Mouse (Mus musculus) liver, adult 2 months (tissue): ENCODE data around the gene Appl2. TPM values are rescaled to one million over a fixed set of nuclear protein-coding genes. Genes with fewer than 3 reads are reported as not detected.

Experiments
- DNase-seq: peaks from one replicate; pipeline ENCODE4 v3.0.0-alpha.2; 2011; ENCODE audit warnings: low read depth, low spot score; ENCODE audit errors: extremely low read depth
- H3K27ac ChIP-seq: fragments of 200-500 bp; replicated peaks from 2 replicates; pipeline ENCODE4 v1.5.1; 2012; ENCODE audit warnings: low read depth, mild to moderate bottlenecking, control low read depth, inconsistent platforms, low read length; ENCODE audit not compliant: insufficient read depth
- H3K27me3 ChIP-seq: fragments of 200-500 bp; 2 replicates; pipeline ENCODE4 v1.6.1; 2012; ENCODE audit warnings: mild to moderate bottlenecking, moderate library complexity, low read length, inconsistent platforms; ENCODE audit not compliant: control insufficient read depth, insufficient read depth
- H3K36me3 ChIP-seq: fragments of 200-500 bp; 2 replicates; pipeline ENCODE4 v1.6.1; 2012; ENCODE audit warnings: low read length, inconsistent platforms; ENCODE audit not compliant: control insufficient read depth, insufficient read depth
- H3K4me1 ChIP-seq: fragments of 200-500 bp; 2 replicates; pipeline ENCODE4 v1.6.1; 2011; ENCODE audit warnings: low read length; ENCODE audit not compliant: control insufficient read depth, insufficient read depth
- H3K4me3 ChIP-seq: fragments of 200-500 bp; 2 replicates; pipeline ENCODE4 v1.5.1; 2011; ENCODE audit warnings: low read depth, mild to moderate bottlenecking, control low read depth, low read length, moderate library complexity; ENCODE audit not compliant: insufficient read depth
- H3K79me2 ChIP-seq: fragments of 200-500 bp; 2 replicates; pipeline ENCODE4 v1.6.1; 2012; ENCODE audit warnings: inconsistent platforms, mild to moderate bottlenecking, low read length, moderate library complexity; ENCODE audit not compliant: control insufficient read depth, insufficient read depth
- H3K9ac ChIP-seq: fragments of 200-500 bp; 2 replicates; pipeline ENCODE4 v1.6.1; 2012; ENCODE audit warnings: low read depth, mild to moderate bottlenecking, control low read depth, inconsistent platforms, low read length
- CTCF ChIP-seq: fragments of 200-500 bp; IDR thresholded peaks from 2 replicates; pipeline ENCODE4 v1.5.1; 2011; ENCODE audit warnings: low read depth, low read length, control low read depth
- POLR2A ChIP-seq: fragments of 200-500 bp; IDR thresholded peaks from 2 replicates; pipeline ENCODE4 v1.6.1; 2011; ENCODE audit warnings: low read length, control low read depth; ENCODE audit not compliant: insufficient read depth; ENCODE audit errors: extremely low read depth
- WGBS: fragments of 180-500 bp; shearing (Covaris S2); methylation state at CpG from one replicate; pipeline ENCODE4 v1.1.7; 2018; 5-methylcytosine and 5-hydroxymethylcytosine counted together
- polyA plus RNA-seq: library from polyadenylated mRNA; depleted of rRNA; stranded (reverse); fragments of >200 nt; gene quantifications from 2 replicates; pipeline ENCODE4 v1.2.3, GENCODE M21; 2012; rRNA removed
- total RNA-seq: library from RNA; depleted of rRNA; stranded (reverse); fragments of >200 nt; gene quantifications from 2 replicates; pipeline ENCODE4 v1.2.3, GENCODE M21; 2014; rRNA removed

Appl2 gene
- total and polyA plus RNA-seq, 2 experiments, result 18.1 to 28.9 TPM

- 96% methylated on average over 5 of the region's 5 CpGs for WGBS
Observed at GRCm38 (mm10) chr10:83594526-83594925, 54.0 kb downstream of the Appl2 start.

GRCm38 (mm10) chr10:83592616-83593015, 55.9 kb downstream of the Appl2 start:
- Histone ChIP-seq H3K36me3 (peaks cover 58% of the 10 kb centered on the region), H3K27ac (no peak overlapping the region), H3K4me3 (no peak overlapping the region), H3K4me1 (no peaks in the 10 kb centered on the region), H3K9ac (no peak overlapping the region), H3K79me2 (no peaks in the 10 kb centered on the region), H3K27me3 (no peaks in the 10 kb centered on the region)
- no peak for TF ChIP-seq POLR2A
- TF ChIP-seq CTCF, result no peak
- no peak for DNase-seq
- WGBS, result 97% methylated on average over 7 of the region's 7 CpGs

More at GRCm38 (mm10) chr10:83594526-83594925, 54.0 kb downstream of the Appl2 start:
- TF ChIP-seq POLR2A, result no peak
- no peak for TF ChIP-seq CTCF
- H3K4me3 ChIP-seq, result no peak overlapping the region
- H3K27ac ChIP-seq, result no peak overlapping the region
- H3K9ac ChIP-seq, result no peak overlapping the region
- H3K79me2 ChIP-seq, result no peaks in the 10 kb centered on the region
- no peaks in the 10 kb centered on the region for H3K27me3 ChIP-seq
- H3K4me1 ChIP-seq, result no peaks in the 10 kb centered on the region
- DNase-seq, result no peak
- H3K36me3 ChIP-seq, result peaks cover 57% of the 10 kb centered on the region

GRCm38 (mm10) chr10:83590801-83591200, 57.7 kb downstream of the Appl2 start:
- peaks cover 66% of the 10 kb centered on the region for H3K36me3 ChIP-seq
- TF ChIP-seq POLR2A, result no peak
- no peak for TF ChIP-seq CTCF
- H3K79me2 ChIP-seq, result no peaks in the 10 kb centered on the region
- no peak for DNase-seq
- H3K27me3 ChIP-seq, result no peaks in the 10 kb centered on the region
- no peak overlapping the region for H3K9ac ChIP-seq
- whole genome bisulfite sequencing, result 90% methylated on average over 6 of the region's 6 CpGs
- no peaks in the 10 kb centered on the region for H3K4me1 ChIP-seq
- H3K4me3 ChIP-seq, result no peak overlapping the region
- H3K27ac ChIP-seq, result no peak overlapping the region

- no peak for DNase-seq
- WGBS, result 95% methylated on average over 7 of the region's 7 CpGs
- no peaks in the 10 kb centered on the region; the same call in 1 of the 2 replicates for H3K79me2 ChIP-seq
- no peak overlapping the region for H3K4me3 ChIP-seq
- no peak for TF ChIP-seq CTCF
- no peak for TF ChIP-seq POLR2A
- H3K36me3 ChIP-seq, result peaks cover 62% of the 10 kb centered on the region
- H3K9ac ChIP-seq, result no peak overlapping the region
- H3K4me1 ChIP-seq, result no peaks in the 10 kb centered on the region
- H3K27ac ChIP-seq, result no peak overlapping the region
- H3K27me3 ChIP-seq, result no peaks in the 10 kb centered on the region
Observed at GRCm38 (mm10) chr10:83565449-83566441, 82.8 kb downstream of the Appl2 start.

- Histone ChIP-seq H3K4me3 (no peak overlapping the region), H3K36me3 (peaks cover 70% of the 10 kb centered on the region), H3K4me1 (no peaks in the 10 kb centered on the region), H3K9ac (no peak overlapping the region), H3K79me2 (no peaks in the 10 kb centered on the region; the same call in 1 of the 2 replicates), H3K27me3 (no peaks in the 10 kb centered on the region), H3K27ac (0 out of 2 replicates have a peak overlapping the region, but pooled peaks have one; percentile 16)
- TF ChIP-seq POLR2A (no peak), CTCF (no peak)
- DNase-seq, result no peak
Observed at GRCm38 (mm10) chr10:83563005-83563404, 85.5 kb downstream of the Appl2 start.

Other genes starting within 250 kb of the Appl2 start
- gene Aldh1l2, start 114.6 kb downstream of the Appl2 start, total RNA-seq, result 0.09 and 1.5 TPM in 2 replicates
- gene Aldh1l2, start 114.6 kb downstream of the Appl2 start, polyA plus RNA-seq, result 0.04 and 0.06 TPM in 2 replicates
- 21.7 and 26.7 TPM in 2 replicates for gene Washc4, start 105.0 kb downstream of the Appl2 start, total RNA-seq
- 1.2 and 1.3 TPM in 2 replicates for gene Washc4, start 105.0 kb downstream of the Appl2 start, polyA plus RNA-seq
- gene 1500009L16Rik, start 74.1 kb upstream of the Appl2 start, total RNA-seq, result not detected in 2 replicates
- gene 1500009L16Rik, start 74.1 kb upstream of the Appl2 start, polyA plus RNA-seq, result 0.12 TPM in 1 of 2 replicates, not detected in the other